ENCODE assay signal across 1 mouse cellular context in genomic region chr10:93355276-93355927, GRCm38 (mm10).
TF ChIP-seq lines count a peak whose summit lies in the region.

No protein-coding gene starts in this region.

TF ChIP-seq in CH12.LX, 34 proteins besides CTCF, POLR2A, EP300 and RAD21 (continued from another document):
- TF ChIP-seq SIN3A (IDR thresholded peaks at IDR 0.05; ENCODE audit: low read length) (peak; percentile 77), JUND (conservative IDR thresholded peaks at IDR 0.05; ENCODE audit: low read depth, low read length) (peak; percentile 63), IRF4 (IDR thresholded peaks at IDR 0.05; ENCODE audit: low read depth, low read length) (no peak), ETS1 (conservative IDR thresholded peaks at IDR 0.05; ENCODE audit: low read depth, low read length) (peak; percentile 64), MAFK (IDR thresholded peaks at IDR 0.05; ENCODE audit: insufficient replicate concordance, low read length) (peak; percentile 35; the same call in 1 of the 2 replicates), MYC (IDR thresholded peaks at IDR 0.05; ENCODE audit: low read depth, low read length) (peak; percentile 21; the same call in 1 of the 2 replicates), NRF1 (IDR thresholded peaks at IDR 0.05; ENCODE audit: low read depth, low read length) (0 out of 2 replicates have a peak, but pooled peaks have one; percentile 7), USF1 (IDR thresholded peaks at IDR 0.05; ENCODE audit: low read depth, low read length) (no peak), CHD2 (IDR thresholded peaks at IDR 0.05; ENCODE audit: low read length) (peak; percentile 92)
